Mouse (Mus musculus) gastrocnemius, adult 8-10 months (tissue): ENCODE results near the gene Stmn1. TPM values are rescaled to one million over a fixed set of nuclear protein-coding genes. Genes with fewer than 3 reads are reported as not detected.

Experiments used
- DNase-seq, 2 experiments: peaks; one replicate each; pipeline ENCODE4 v3.0.0; 2022; ENCODE audit warnings: low spot score in 2 of 2
- total RNA-seq, 4 experiments: library from RNA; stranded (reverse); gene quantifications; 2 replicates each; pipeline ENCODE4 v1.2.4; 2022

Gene Stmn1
- 1 to 10 TPM; 2.7 to 4.4 (median 2.8) TPM for total RNA-seq

GRCm38 (mm10) chr4:134468215-134468575 is at the start of gene Stmn1:
Gene Stmn1, plus strand, starts transcription at chr4:134468320.
- peak; percentile 74 to 87 for DNase-seq

- no peak for DNase-seq
Observed at GRCm38 (mm10) chr4:134421971-134422370, 46.1 kb upstream of the Stmn1 start.

GRCm38 (mm10) chr4:134423949-134424348 is 44.2 kb upstream of the Stmn1 start:
- DNase-seq: no peak

- no peak for DNase-seq
Observed at GRCm38 (mm10) chr4:134425088-134425487, 43.0 kb upstream of the Stmn1 start.

GRCm38 (mm10) chr4:134430381-134431004 is 37.6 kb upstream of the Stmn1 start:
- DNase-seq: peak in 1 of 2 experiments; percentile 11

- DNase-seq: no peak
Observed at GRCm38 (mm10) chr4:134432686-134433360, 35.3 kb upstream of the Stmn1 start.

- no peak for DNase-seq
Observed at GRCm38 (mm10) chr4:134436185-134436584, 31.9 kb upstream of the Stmn1 start.

GRCm38 (mm10) chr4:134436659-134437058 is 31.5 kb upstream of the Stmn1 start:
- no peak for DNase-seq

- DNase-seq: no peak
Observed at GRCm38 (mm10) chr4:134439119-134439518, 29.0 kb upstream of the Stmn1 start.

GRCm38 (mm10) chr4:134439919-134440318 is 28.2 kb upstream of the Stmn1 start:
- DNase-seq: no peak

- no peak for DNase-seq
Observed at GRCm38 (mm10) chr4:134442216-134442615, 25.9 kb upstream of the Stmn1 start.

GRCm38 (mm10) chr4:134443589-134443988 is 24.5 kb upstream of the Stmn1 start:
- DNase-seq: no peak

- DNase-seq: no peak
Observed at GRCm38 (mm10) chr4:134444949-134445348, 23.2 kb upstream of the Stmn1 start.

GRCm38 (mm10) chr4:134445489-134445888 is 22.6 kb upstream of the Stmn1 start:
- DNase-seq: no peak

GRCm38 (mm10) chr4:134447966-134448365 is 20.2 kb upstream of the Stmn1 start:
- no peak for DNase-seq

- DNase-seq: no peak
Observed at GRCm38 (mm10) chr4:134449595-134450391, 18.3 kb upstream of the Stmn1 start.

- no peak for DNase-seq
Observed at GRCm38 (mm10) chr4:134450392-134451195, 17.5 kb upstream of the Stmn1 start.

- DNase-seq: no peak
Observed at GRCm38 (mm10) chr4:134451484-134451883, 16.6 kb upstream of the Stmn1 start.

- DNase-seq: no peak
Observed at GRCm38 (mm10) chr4:134453619-134454400, 14.3 kb upstream of the Stmn1 start.

GRCm38 (mm10) chr4:134455310-134455709 is 12.8 kb upstream of the Stmn1 start:
- no peak for DNase-seq
